Mouse (Mus musculus) T-helper 1 cell (primary cell): ENCODE measurements around the gene Rgs14.

Experiments
- in situ Hi-C: fragments of 300-600 bp; cut with MboI, MseI; formaldehyde crosslinking; loops from one replicate; pipeline ENCODE4 v1.15.1; 2025; ENCODE audit warnings: high pct_unique_total_duplicates

Rgs14 gene

DNA sequence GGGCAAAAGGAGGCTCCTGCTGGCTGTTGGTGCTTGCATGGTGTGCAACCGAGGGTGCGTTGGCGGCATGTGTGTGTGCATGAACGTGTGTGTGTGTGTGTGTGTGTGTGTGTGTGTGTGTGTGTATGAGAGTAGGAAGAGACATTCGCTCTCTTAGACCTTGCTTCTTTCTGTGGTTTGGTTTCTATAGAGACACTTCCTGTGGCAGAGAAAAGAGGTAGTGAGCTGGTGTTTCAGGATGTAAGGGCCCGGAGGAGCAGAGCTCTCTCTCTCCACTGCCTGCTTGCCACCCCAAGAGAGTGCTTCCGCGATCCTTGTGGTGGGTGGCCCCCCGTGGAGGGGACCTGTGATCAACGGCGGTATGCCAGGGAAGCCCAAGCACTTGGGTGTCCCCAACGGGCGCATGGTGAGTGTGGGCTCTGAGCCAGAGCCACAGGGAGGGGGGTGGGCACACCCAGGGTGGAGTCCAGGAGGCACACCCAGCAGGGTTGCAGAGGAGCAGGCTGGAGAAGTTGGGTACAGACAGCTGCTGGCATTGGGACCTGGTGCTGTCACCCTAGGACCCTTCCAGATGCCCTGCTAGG lies at the start of gene Rgs14:
Gene Rgs14 (plus strand): TSS at position 202 of the 584 bp plus-strand sequence.
- in situ Hi-C loops = no loop called here

DNA sequence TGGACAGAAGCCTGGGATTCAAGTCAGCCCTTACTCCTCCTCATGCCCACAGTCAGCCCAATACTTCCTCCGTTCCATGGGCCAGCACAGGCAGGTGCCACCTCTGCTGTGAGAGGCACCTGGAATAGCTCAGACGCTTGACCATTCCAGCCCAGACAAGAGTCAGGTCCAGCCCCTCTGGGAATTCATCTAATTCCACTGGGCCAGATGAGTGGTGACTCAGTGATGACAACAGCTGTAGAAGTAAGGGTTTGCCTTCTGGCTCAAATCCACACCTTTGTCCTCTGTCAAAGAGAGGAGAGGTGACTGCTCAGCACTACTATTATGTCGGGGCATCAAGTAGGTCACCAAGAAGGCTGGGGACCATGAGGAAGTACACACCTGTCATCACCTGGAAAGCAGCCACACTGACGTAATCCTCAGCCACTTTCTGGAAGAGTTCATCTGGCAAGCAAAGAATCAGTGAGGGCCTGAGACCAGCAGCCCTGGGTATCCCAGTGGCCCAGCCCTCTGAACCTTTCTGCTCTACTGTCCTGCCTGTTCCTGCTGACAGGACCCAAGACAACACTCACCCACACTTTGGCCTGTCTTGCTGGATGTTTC lies 49.5 kb upstream of the Rgs14 start, which contains the start of gene Prelid1:
Gene Prelid1 (plus strand): TSS at position 570 of the 603 bp plus-strand sequence.
- in situ Hi-C loops = no loop called here

DNA sequence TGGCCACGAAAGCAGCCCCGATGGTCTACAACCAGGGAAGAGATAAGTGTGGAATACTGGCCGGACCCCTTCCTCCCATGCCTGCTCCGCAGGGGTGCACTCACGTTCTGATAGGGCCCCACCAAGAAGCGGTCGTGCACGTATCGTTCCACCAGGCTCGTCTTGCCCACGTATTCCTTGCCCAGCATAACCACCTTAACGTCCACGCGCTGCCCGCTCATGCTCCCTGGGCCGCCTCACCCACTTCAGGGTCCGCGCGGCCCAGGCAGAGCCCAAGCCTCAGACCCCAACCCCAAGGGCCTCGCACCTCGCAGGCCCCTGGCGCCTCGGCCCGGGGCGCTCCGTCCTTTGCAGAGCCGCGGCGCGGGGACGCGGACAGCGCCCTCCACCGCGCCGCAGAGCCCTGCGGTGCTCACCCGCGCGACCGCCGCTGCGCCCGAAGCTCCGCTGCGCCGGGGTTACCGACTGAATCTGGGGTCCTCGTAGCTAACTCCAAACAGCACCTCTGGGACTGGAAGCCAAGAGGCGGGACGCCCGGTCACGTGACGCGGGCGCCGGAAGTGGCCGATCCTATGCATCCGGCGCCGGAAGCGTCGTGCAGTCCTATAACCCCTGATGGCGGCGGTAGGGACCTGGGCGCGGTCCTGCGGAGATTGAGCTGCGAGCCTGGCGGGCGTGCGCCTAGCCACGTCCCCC lies 48.0 kb upstream of the Rgs14 start, which contains the start of gene Rab24:
Gene Rab24 (minus strand): TSS at position 513 of the 696 bp plus-strand sequence.
- in situ Hi-C loops = no loop called here

DNA sequence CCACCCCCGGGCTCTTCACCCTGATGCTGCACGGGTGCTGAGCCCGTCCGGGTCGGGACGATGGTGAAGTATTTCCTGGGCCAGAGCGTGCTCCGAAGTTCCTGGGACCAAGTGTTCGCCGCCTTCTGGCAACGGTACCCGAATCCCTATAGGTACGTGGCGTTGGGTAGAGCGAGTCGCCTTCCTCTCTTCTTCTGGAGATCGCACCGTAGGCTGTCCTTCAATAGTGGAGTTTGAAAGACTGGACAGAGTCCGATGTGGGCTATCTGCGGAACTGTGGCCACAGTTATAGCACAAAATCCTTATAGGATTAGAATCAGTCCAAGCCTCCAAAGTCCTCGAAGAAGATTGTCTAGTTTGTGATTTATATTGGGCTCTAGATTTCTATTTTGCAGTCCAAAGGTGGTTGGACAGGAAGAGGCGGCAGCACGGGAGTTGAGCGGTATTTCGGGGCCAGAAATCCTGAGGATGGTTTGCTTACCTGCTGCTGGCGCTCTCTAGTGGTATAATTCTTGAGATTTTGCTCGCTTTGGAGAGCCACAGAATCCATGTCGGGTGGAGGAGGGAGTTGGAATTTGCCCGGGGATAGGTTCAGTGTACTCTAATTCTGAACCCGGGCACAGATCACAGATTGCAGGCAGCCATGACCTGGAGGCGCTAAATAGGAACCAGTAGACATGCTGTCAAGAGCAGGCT lies 47.3 kb upstream of the Rgs14 start:
- in situ Hi-C loops = no loop called here

DNA sequence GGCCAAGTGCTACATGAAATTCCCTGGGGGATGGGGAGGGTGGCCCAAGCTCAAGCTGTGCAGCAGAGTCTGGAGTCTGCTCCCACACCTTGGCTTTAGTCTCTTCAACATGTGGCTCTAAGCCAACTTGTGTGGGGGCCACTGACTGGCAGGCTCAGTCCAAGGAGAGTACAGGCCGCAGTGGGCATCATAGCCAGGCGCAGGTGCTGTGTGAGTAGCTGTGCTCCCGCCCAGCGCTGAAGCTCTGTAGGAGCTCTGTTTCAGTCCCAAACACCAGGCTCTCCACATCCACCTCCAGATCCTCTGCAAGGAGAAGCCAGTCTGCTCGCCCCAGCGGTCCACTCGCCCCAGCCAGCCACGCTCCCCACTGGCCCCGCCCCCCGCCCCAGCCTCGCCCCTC lies 43.9 kb upstream of the Rgs14 start:
- in situ Hi-C loops = no loop called here

DNA sequence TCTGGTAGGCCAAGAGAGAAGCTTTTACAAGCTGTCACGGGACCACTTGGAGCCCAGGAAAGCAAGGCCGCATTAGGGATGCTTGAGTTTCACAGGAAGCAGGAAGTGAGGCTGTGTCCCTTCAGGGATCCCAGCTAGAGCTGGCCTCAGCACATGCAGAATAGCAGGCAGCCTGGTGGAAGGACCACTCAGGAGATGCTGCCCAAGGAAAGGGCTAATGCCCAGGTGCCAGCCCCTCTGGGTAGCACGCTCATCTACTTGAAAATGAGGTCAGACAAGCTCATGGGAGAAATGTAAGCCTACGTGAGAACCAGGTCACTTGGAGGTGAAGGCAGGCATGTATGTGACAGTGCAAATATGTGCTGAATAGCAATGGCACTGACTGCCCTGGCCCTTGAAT lies 42.4 kb upstream of the Rgs14 start:
- in situ Hi-C loops = no loop called here

DNA sequence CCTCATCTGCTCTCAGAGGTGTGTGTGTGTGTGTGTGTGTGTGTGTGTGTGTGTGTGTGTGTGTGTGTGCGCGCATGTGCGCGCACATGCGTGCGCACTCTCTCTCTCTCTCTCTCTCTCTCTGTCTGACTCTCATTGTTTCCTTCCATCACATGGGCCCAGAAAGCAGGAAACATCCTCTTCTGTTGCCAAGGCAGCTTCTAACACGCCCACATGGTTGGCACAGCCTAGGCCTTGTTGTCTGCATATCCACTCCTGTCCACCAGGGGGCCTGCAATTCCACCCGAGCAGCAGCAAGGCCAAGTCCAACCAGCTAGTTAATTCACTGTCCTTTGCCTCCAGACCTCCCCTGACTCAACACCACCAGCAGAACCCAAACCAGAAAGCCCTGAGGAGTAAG lies 41.9 kb upstream of the Rgs14 start:
- in situ Hi-C loops = no loop called here

DNA sequence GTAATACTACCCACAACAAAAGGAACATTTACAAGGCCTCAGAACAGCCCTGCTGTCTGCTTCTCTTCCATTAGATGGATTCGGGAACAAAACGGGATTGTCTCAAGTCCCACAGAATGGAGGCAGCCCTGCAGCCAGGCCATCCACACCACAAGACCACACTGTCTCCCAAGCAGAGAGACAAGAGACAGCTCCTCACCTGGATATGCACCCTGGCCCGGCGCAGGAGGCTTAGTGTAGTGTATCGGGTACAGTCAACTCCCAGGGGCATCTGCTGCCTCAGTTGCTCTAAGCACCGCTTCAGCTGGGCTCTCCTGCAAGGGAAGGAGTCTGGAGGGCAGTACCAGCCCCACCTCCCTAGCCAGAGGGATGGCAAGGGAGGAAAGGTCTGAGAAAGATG lies 41.4 kb upstream of the Rgs14 start:
- in situ Hi-C loops = no loop called here

DNA sequence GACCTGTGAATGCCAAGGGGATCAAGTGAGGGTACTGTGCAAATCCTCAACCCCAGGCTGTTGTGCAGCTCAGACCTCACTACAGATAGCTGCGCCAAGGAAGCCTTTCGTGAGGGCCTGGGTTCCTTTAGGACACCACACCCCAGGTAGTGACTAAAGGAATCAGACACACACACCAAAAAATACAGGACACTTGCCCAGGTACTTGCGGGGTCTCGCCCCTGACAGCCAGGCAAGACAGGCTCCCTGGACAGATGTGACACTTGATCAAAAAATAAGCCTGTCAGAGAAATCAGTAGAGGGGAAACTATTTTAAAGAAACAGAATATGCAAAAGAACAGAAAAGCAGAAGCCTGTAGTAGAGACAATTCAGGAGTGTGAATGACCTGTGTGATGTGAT lies 40.9 kb upstream of the Rgs14 start:
- in situ Hi-C loops = no loop called here

DNA sequence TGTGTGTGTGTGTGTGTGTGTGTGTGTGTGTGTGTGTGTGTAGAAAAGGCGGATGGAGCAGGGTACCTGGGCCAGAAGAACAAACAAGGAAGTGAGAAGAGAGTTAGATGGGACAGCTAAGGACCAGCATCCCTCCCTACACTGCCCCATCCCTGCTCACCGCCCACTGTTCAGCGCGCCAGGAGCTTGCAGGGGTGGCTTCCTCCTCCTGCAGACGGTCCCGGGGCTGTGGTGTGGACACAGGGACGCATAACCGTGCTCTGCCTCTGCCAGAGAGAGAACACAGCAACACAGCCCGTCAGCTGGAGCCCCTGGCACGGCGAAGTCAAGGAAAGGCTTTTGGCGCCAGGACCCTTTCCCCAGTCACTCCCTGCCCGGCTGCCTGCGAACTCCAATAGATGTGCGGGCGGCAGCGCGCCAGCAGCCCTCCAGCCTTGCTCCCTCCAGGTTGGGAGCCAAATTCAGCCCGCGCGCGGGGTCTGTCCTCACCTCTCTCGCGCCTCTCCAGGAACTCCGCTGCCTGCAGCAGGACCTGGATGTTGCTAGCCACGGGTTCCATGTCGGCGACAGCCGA lies 40.3 kb upstream of the Rgs14 start:
- in situ Hi-C loops = no loop called here

DNA sequence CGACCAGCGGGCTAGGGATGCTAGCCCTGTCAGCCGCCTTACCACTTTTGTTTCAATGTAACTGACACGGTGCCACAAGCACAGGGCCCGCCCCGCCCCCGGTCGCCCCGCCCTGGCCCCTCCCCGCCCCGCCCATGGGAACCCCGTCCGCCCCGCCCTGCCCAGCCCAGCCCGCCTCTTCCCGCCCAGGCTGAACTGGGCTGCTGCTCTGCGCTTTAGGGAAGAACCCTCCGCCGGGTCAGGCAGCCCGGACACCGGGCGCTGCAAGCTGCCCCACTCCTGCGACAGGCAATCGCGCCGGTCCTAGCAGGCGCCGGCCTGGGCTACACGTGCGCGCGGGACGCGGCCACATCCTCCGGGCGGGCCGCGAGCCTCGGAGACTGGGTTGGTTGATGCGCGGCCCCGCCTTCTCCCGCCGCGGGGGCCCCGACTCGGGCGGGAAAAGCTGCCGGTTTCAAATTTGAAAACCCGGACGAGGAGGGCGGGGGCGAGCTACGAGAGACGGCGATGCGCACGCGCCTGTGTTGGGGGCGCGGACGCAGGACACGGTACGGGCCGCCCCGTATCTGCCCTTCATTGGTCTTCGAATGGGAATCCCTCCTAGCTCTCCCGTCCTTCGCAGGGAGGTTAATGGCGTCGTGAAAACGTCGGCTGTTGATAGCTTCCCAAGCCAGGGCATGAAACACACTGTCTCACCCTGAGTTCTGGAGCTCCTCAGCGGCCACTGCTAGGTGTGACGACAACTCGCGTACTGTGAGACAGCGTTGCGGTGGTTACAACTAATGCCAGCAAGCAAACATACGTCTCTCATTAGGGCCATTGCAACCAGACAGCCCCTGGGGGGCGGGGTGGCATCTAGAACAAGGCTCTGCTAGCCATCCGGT lies 39.6 kb upstream of the Rgs14 start, which contains the start of gene Mxd3:
Gene Mxd3 (minus strand): TSS at position 141 of the 884 bp plus-strand sequence.
- in situ Hi-C loops = no loop called here

DNA sequence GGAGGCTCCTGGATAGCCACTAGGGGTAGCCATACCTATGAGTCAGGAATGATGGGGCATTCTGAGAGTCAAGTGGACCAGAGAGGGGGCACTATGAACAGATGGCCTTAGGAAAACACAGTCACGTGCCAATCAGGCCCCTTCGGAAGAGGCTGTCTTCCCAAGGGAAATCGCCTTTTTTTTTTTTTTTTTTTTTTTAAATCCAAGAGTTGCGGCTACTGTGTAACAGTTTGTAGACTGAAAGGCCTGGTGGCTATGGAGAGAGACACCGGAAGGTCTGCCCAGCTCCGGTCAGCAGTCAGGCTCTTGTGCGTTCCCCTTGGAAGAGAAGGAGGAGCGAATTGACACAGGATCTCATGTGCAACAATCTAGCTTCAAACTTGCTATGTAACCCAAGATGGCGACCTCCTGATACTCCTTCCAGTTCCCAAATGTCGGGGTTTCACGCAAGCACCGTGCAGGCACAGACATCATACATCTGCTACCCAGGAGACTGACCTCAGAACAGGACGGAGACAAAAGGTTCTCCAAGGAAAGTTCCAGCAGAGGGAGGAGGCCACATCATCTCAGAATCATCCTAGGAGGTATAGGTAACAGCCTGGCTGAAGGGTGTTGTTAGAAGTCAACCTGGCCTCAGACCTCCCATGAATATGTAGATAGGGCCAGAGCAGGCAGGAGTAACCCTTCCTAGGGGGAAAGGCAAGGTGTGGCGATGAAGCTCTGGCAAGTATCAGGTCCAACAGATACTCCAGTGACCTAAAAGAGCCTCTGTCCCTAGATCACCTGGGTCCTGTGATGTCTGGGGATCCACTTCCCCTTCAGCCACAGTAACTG lies 38.7 kb upstream of the Rgs14 start:
- in situ Hi-C loops = no loop called here

DNA sequence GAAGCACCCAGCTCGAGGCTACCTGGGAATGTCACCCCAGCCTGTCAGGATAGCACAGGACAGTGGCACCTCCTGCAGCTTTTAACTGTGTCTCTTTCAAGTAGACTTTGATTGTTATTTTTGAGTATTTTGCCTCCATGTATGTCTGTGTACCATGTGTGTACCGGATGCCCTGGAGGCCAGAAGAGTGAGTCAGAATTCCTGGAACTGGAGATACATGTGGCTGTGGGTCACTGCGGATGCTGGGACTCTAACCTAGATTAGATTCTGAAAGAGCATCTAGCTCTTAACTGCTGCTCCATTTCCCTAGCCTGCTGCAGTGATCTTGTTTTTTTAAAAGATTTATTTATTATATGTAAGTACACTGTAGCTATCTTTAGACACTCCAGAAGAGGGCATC lies 37.2 kb upstream of the Rgs14 start:
- in situ Hi-C loops = no loop called here

DNA sequence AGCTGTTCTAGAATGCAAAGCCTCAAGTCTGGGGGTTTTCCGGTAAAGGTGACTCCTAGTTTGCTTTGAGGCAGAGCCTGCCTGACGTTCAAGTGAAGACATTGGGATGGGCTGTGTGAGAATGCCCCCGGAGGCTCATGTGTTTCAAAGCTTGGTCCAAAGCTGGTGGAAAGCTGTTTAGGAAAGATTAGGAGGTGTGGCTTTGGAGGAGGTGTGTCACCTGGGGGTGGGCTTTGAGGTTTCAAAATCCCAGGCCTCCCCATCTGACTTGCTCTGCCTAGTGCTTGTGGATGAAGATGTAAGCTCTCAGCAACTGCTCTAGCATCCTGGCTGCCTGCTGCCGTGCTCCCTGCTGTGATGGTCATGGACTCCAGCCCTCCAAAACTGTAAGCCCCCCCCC lies 33.8 kb upstream of the Rgs14 start:
- in situ Hi-C loops = no loop called here

DNA sequence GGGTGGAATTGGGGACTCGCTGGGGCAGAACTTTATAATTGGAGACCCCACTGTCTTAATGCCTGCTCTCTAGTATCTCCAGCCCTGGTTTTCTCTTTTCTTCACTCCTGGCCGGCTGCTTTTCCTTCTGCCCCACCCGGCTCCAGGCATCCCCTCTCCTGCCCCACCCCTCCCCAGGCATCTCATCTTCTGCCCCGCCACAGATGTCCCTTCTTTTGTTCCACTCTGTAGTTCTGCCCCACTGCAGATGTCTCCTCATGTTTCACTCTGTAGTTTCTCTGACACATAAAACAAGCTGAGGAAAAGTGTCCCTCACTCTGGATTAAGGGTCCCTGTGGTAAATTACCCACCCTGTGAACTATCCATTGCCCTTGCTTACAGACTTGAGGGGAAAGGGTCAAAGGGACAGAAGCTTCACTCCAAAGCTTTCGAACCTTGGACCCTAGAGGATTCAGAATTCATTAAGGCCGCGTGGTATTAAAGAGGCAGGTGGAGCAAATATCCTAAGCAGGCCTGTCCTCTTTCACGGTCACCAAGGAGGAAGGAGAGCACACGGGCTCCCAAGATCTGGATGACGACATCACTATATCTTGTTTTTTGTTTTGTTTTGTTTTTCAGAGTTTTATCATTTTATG lies 32.1 kb upstream of the Rgs14 start:
- in situ Hi-C loops = no loop called here

DNA sequence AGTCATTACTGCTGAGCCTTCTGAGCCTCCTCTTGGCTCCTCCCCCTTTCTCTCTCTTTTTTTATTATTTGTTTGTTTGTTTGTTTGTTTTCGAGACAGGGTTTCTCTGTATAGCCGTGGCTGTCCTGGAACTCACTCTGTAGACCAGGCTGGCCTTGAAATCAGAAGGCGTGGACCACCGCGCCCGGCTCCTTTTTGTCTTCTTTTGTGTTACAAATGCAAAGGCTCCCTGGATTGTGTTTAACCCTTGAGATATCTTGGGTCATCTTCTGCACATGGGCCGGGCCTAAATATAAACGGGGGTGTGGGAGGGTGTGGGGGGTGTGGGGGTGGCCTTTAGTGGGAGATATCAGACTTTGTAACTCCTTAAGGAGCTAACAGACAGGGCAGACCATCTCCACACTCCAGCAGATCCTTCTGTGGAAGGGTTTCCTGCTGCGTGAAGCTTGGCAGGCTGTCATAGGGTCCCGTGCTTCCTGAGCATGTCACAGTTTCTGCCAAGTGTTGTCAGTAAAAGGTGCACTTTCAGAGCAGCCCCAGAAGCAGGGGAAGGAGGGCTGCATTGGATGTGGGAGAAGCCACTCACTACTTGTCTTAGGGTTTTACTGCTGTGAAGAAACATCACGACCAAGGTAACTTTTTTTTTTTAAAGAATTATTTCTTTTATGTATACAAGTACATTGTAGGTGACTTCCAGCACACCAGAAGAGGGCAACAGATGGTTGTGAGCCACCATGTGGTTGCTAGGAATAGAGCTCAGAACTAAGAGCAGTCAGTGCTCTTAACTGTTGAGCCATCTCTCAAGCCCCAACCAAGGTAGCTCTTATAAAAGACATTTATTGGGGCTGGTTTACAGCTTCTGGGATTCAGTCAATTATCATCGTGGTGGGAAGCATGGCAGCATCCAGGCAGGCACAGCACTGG lies 31.1 kb upstream of the Rgs14 start:
- in situ Hi-C loops = no loop called here

DNA sequence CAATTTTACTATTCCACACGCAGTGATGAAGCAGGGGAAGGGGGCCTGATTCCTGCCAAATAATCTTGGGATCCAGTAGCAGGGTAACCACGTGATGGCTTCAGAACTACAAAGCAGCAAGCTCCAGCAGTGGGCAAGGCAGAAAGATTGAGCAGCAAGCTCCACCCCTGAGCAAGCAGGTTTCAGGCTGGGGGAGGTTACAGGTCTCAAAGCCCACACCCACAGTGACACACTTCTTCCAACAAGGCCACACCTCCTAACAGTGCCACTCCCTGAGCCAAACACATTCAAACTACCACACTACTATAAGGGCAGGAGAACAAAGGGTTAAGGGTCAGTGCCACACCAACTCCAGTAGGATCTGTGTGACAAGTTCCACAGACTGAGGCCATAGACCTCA lies 30.3 kb upstream of the Rgs14 start:
- in situ Hi-C loops = no loop called here

DNA sequence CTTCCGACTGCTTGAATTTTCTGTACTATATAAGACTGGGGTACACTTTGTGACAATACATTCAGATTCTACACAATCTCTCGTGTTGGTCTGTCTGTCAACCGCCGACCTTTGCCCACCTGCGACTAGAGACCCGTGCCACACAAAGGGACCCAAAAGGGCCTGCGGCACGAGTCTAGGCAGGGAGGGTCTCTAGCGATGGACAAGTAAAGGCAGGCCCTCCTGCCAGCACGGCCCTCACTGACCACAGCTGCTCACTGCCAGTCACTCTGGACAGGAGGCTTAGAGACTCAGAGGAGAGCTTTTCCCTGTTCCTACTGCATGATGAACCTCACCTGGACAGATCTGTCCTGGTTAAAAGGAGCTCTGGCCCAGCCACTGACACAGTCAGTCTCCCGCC lies 27.1 kb upstream of the Rgs14 start:
- in situ Hi-C loops = no loop called here

DNA sequence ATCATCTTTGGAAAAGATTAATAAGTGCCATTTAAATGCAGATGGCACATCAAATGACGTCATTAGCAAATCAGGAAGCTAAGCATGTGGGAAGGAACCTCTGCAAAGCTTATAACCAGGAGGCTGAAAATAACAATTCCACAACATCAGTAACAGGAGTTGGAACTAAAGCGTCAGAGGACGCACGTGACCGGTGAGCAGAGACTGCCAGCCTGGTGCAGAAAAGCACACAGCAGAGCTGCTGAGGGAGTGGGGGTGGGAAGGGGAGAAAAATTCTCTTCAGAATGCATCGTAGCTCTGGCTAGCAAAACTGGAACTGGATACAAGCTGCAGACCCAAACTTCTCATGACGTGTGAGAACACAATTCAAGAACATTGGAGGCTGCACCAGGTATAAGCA lies 25.2 kb upstream of the Rgs14 start:
- in situ Hi-C loops = no loop called here
